Mouse (Mus musculus) liver, embryonic 12.5 days (tissue): ENCODE results near the gene Olfr1043. TPM values are rescaled to one million over a fixed set of nuclear protein-coding genes. Genes with fewer than 3 reads are reported as not detected.
"Not testable (repeated sequence)": the region's sequence is repeated elsewhere in the genome, so short reads cannot be mapped to it uniquely, and the experiment has no call there.

Experiments
- ATAC-seq: fragments of 200-750 bp; cut with Nextera tagmentation; 2 replicates; pipeline ENCODE4 v1.8.0; 2017; ENCODE audit warnings: moderate number of reproducible peaks, mild to moderate bottlenecking, moderate library complexity
- H3K27ac ChIP-seq: fragments of 300-500 bp; sonication (generic); 2 replicates; pipeline ENCODE4 v1.5.1; 2016; ENCODE audit warnings: mild to moderate bottlenecking
- H3K27me3 ChIP-seq: fragments of 300-500 bp; sonication (generic); replicated peaks from 2 replicates; pipeline ENCODE4 v1.6.1; 2016; ENCODE audit warnings: mild to moderate bottlenecking, moderate library complexity
- H3K36me3 ChIP-seq: fragments of 300-500 bp; sonication (generic); 2 replicates; pipeline ENCODE4 v1.6.1; 2016; ENCODE audit warnings: mild to moderate bottlenecking, moderate library complexity
- H3K4me1 ChIP-seq: fragments of 300-500 bp; sonication (generic); 2 replicates; pipeline ENCODE4 v1.6.1; 2016
- H3K4me2 ChIP-seq: fragments of 300-500 bp; sonication (generic); 2 replicates; pipeline ENCODE4 v1.6.1; 2016; ENCODE audit warnings: mild to moderate bottlenecking, moderate library complexity
- H3K4me3 ChIP-seq: fragments of 300-500 bp; sonication (generic); 2 replicates; pipeline ENCODE4 v1.5.1; 2016; ENCODE audit warnings: mild to moderate bottlenecking, moderate library complexity
- H3K9ac ChIP-seq: fragments of 300-500 bp; sonication (generic); 2 replicates; pipeline ENCODE4 v1.6.1; 2016; ENCODE audit warnings: mild to moderate bottlenecking, moderate library complexity
- H3K9me3 ChIP-seq: fragments of 300-500 bp; sonication (generic); replicated peaks from 2 replicates; pipeline ENCODE4 v1.6.1; 2016; ENCODE audit warnings: mild to moderate bottlenecking, moderate library complexity
- WGBS: fragments of 180-500 bp; shearing (Covaris S2); methylation state at CpG from one replicate; pipeline ENCODE4 v1.1.7; 2016; ENCODE audit not compliant: insufficient replicate concordance; 5-methylcytosine and 5-hydroxymethylcytosine counted together
- polyA plus RNA-seq: library from polyadenylated mRNA; unstranded; fragments of >200 nt; fragmentation: Nextera tagmentation; extraction: Ambion mirVana; gene quantifications from 2 replicates; pipeline ENCODE4 v1.2.1, GENCODE M21; 2016

The Olfr1043 gene
- not detected in 2 replicates for polyA plus RNA-seq

- no peak for ATAC-seq
- 78% methylated on average over 2 of the region's 2 CpGs for WGBS
- Histone ChIP-seq H3K4me3 (no peak within 1 kb of the TSS), H3K27me3 (no peaks in the 10 kb centered on the region), H3K9me3 (no peaks in the 10 kb centered on the region), H3K36me3 (no peaks in the 10 kb centered on the region), H3K9ac (no peak within 1 kb of the TSS), H3K4me1 (no peaks in the 10 kb centered on the region), H3K4me2 (no peak within 1 kb of the TSS), H3K27ac (no peak within 1 kb of the TSS)
Observed at GRCm38 (mm10) chr2:86167422-86167821, at the start of gene Olfr1043. Gene Olfr1043 (minus strand): TSS chr2:86167522.

- Histone ChIP-seq H3K4me2 (no peak within 1 kb of the TSS), H3K4me1 (no peaks in the 10 kb centered on the region), H3K27ac (no peak within 1 kb of the TSS), H3K4me3 (no peak within 1 kb of the TSS), H3K9me3 (no peaks in the 10 kb centered on the region), H3K36me3 (no peaks in the 10 kb centered on the region), H3K9ac (no peak within 1 kb of the TSS), H3K27me3 (no peaks in the 10 kb centered on the region)
- ATAC-seq, result no peak
Observed at GRCm38 (mm10) chr2:86202909-86203308, 35.6 kb upstream of the Olfr1043 start, which contains the start of gene Olfr1045. Gene Olfr1045 (minus strand): TSS chr2:86203009.

DNA sequence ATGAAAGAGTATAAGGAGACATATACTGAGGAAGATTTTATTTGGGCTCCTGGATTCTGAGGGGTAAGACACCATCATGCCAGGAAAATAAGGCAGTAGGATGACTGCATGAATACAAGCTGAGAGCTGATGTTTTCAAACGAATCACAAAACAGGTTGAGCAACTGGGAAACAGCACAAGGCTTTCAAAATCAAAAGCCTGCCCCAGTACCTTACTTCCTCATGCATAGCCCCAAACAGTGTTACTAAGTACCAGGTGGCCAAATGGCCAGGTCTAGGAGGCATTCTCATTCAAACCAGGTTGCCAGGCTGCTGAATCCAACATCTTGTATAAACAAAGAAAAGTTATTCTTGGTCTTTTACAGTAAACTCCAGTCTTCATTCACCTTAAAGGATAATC lies 28.5 kb upstream of the Olfr1043 start:
- Histone ChIP-seq H3K4me3 (no peak overlapping the region), H3K9ac (no peak overlapping the region), H3K9me3 (no peaks in the 10 kb centered on the region; the same call in 1 of the 2 replicates), H3K27me3 (no peaks in the 10 kb centered on the region), H3K27ac (no peak overlapping the region), H3K36me3 (no peaks in the 10 kb centered on the region), H3K4me2 (no peak overlapping the region), H3K4me1 (no peaks in the 10 kb centered on the region)
- ATAC-seq, result no peak
- WGBS, result 38% methylated on average over 1 of the region's 1 CpGs

- Histone ChIP-seq H3K4me2 (no peak within 1 kb of the TSS), H3K27ac (no peak within 1 kb of the TSS), H3K4me3 (no peak within 1 kb of the TSS), H3K27me3 (no peaks in the 10 kb centered on the region), H3K9ac (no peak within 1 kb of the TSS), H3K9me3 (no peaks in the 10 kb centered on the region), H3K36me3 (no peaks in the 10 kb centered on the region), H3K4me1 (no peaks in the 10 kb centered on the region)
- ATAC-seq, result no peak
Observed at GRCm38 (mm10) chr2:86185583-86185982, 18.3 kb upstream of the Olfr1043 start, which contains the start of gene Olfr52. Gene Olfr52 (minus strand): TSS chr2:86185683.

GRCm38 (mm10) chr2:86179950-86180349 lies 12.6 kb upstream of the Olfr1043 start:
- WGBS, result 62% methylated on average over 3 of the region's 3 CpGs
- H3K9me3 ChIP-seq, result no peaks in the 10 kb centered on the region
- no peak for ATAC-seq
- no peaks in the 10 kb centered on the region for H3K27me3 ChIP-seq
- H3K4me3 ChIP-seq, result no peak overlapping the region
- H3K36me3 ChIP-seq, result no peaks in the 10 kb centered on the region
- H3K9ac ChIP-seq, result no peak overlapping the region
- H3K27ac ChIP-seq, result no peak overlapping the region
- no peaks in the 10 kb centered on the region for H3K4me1 ChIP-seq
- no peak overlapping the region for H3K4me2 ChIP-seq

DNA sequence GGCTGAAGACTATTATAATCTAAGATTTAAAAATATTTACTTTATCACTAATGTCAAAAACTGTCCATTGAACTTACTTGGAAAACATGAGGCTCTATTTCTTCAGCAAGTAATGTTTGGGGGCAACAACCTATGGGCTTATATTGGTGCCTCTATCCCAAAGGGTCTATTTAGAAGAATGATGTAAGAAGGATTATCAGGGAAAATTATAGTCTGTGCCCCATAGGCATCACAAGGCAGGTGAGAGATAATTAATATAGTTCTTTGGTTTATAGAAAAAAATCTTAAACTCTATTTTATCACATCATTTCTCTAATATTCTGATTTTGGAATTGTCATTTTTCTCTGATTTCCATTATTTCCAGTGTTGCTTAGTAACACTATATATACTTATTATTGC lies 10.4 kb upstream of the Olfr1043 start, which contains the start of gene Olfr1044:
Olfr1044 (minus strand) TSS at position 101 of the 400 bp plus-strand sequence.
- no peak within 1 kb of the TSS for H3K27ac ChIP-seq
- no peak within 1 kb of the TSS for H3K4me3 ChIP-seq
- H3K36me3 ChIP-seq, result no peaks in the 10 kb centered on the region
- no peaks in the 10 kb centered on the region for H3K27me3 ChIP-seq
- no peaks in the 10 kb centered on the region for H3K9me3 ChIP-seq
- H3K9ac ChIP-seq, result no peak within 1 kb of the TSS
- H3K4me1 ChIP-seq, result no peaks in the 10 kb centered on the region
- no peak within 1 kb of the TSS for H3K4me2 ChIP-seq
- no peak for ATAC-seq

DNA sequence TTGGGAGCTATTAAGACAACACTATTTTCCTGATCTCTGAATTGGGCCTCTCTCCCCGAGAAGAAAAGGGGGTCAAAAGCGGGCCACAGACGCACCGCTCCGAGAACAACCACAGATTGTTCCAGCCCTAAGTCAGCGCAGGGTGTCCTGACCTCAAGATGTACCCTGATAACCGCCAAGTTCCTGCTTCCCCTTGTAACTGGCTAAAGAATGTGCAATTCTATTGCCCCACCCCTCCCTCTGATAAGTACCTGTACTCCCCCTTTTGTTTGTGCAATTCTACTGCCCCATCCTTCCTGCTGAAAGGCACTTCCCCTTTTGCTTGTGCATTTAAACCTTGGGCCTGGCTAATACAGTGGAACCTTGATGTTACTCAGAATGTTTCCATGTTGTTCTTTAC lies 8.1 kb upstream of the Olfr1043 start:
- H3K4me1 ChIP-seq, H3K9ac ChIP-seq, H3K27me3 ChIP-seq, H3K27ac ChIP-seq, H3K9me3 ChIP-seq, H3K4me2 ChIP-seq, H3K4me3 ChIP-seq, ATAC-seq, H3K36me3 ChIP-seq: not testable (repeated sequence)
- 23% methylated on average over 7 of the region's 7 CpGs for WGBS

GRCm38 (mm10) chr2:86161738-86162137 lies 5.6 kb downstream of the Olfr1043 start, which contains the start of gene Olfr1042:
Gene Olfr1042 (minus strand): TSS chr2:86161838.
- H3K27me3 ChIP-seq, result no peaks in the 10 kb centered on the region
- no peak for ATAC-seq
- H3K4me1 ChIP-seq, result no peaks in the 10 kb centered on the region

DNA sequence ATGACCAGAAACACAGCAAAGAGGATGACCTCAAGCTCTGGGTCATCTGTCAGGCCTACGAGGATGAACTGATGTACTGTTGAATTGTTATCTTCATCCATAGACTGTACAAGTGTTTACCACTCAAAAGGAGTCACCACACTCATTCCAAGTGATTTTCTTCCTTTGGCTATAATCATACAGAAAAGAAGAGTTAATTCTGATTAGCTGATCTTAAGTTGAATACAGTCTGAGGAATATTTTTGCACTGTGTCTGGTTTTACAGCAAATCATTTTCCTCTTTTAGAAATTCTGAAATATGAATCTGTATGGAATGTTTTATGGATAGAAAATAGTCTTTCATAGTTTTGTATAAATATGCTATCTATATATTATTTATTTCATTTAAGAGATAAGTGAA lies 20.7 kb downstream of the Olfr1043 start, which contains the start of gene Olfr1040:
Olfr1040 (minus strand) TSS at position 101 of the 400 bp plus-strand sequence.
- Histone ChIP-seq H3K9me3 (no peaks in the 10 kb centered on the region), H3K27me3 (no peaks in the 10 kb centered on the region), H3K4me3 (no peak within 1 kb of the TSS), H3K27ac (no peak within 1 kb of the TSS), H3K36me3 (no peaks in the 10 kb centered on the region), H3K4me2 (no peak within 1 kb of the TSS), H3K9ac (no peak within 1 kb of the TSS), H3K4me1 (no peaks in the 10 kb centered on the region)
- ATAC-seq, result no peak
- WGBS, result 68% methylated on average over 1 of the region's 1 CpGs

More at GRCm38 (mm10) chr2:86161738-86162137, 5.6 kb downstream of the Olfr1043 start, which contains the start of gene Olfr1042:
- H3K27ac ChIP-seq, result no peak within 1 kb of the TSS
- H3K36me3 ChIP-seq, result no peaks in the 10 kb centered on the region
- H3K4me2 ChIP-seq, result no peak within 1 kb of the TSS
- 61% methylated on average over 2 of the region's 2 CpGs for WGBS
- H3K4me3 ChIP-seq, result no peak within 1 kb of the TSS
- H3K9ac ChIP-seq, result no peak within 1 kb of the TSS
- no peaks in the 10 kb centered on the region for H3K9me3 ChIP-seq

DNA sequence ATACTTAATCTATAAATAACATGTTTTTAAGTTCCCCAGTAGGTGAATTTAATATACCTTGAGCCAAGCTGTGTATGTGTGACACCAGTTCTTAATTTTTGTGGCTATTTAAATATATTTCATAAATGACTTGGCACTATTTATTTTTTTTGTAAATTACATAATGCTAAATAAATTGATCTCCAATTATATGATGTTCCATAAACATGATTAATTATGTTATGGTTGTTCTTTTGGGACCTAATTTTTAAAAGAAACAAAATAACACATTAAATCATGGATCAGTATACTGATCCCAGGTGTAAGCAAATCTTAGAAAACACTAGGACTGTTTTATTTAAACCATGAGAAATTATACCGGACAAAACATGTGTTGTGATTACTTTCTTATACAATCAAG lies 31.5 kb downstream of the Olfr1043 start, which contains the start of gene Olfr1039:
Olfr1039 (minus strand) TSS at position 101 of the 400 bp plus-strand sequence.
- H3K9me3 ChIP-seq, result no peaks in the 10 kb centered on the region
- H3K27ac ChIP-seq, result no peak within 1 kb of the TSS
- WGBS, result 84% methylated on average over 1 of the region's 1 CpGs
- ATAC-seq, result no peak
- no peaks in the 10 kb centered on the region for H3K4me1 ChIP-seq
- H3K4me3 ChIP-seq, result no peak within 1 kb of the TSS
- H3K4me2 ChIP-seq, result no peak within 1 kb of the TSS
- H3K27me3 ChIP-seq, result no peaks in the 10 kb centered on the region
- no peaks in the 10 kb centered on the region for H3K36me3 ChIP-seq
- no peak within 1 kb of the TSS for H3K9ac ChIP-seq

Other genes starting within 250 kb of the Olfr1043 start
- not detected in 2 replicates for gene Olfr1026, start 246.0 kb downstream of the Olfr1043 start, polyA plus RNA-seq
- not detected in 2 replicates for gene Olfr1028, start 217.1 kb downstream of the Olfr1043 start, polyA plus RNA-seq
- gene Olfr1029, start 193.6 kb downstream of the Olfr1043 start, polyA plus RNA-seq, result not detected in 2 replicates
- not detected in 2 replicates for gene Olfr1030, start 188.2 kb downstream of the Olfr1043 start, polyA plus RNA-seq
- not detected in 2 replicates for gene Olfr1031, start 177.2 kb downstream of the Olfr1043 start, polyA plus RNA-seq
- not detected in 2 replicates for gene Olfr1032, start 162.0 kb downstream of the Olfr1043 start, polyA plus RNA-seq
- 0.07 and 0.51 TPM in 2 replicates for gene Olfr1033, start 146.9 kb downstream of the Olfr1043 start, polyA plus RNA-seq
- gene Olfr1034, start 121.7 kb downstream of the Olfr1043 start, polyA plus RNA-seq, result not detected in 2 replicates
- not detected in 2 replicates for gene Olfr1036, start 93.5 kb downstream of the Olfr1043 start, polyA plus RNA-seq
- not detected in 2 replicates for gene Olfr1037, start 80.1 kb downstream of the Olfr1043 start, polyA plus RNA-seq
- gene Olfr1039, start 31.6 kb downstream of the Olfr1043 start, polyA plus RNA-seq, result not detected in 2 replicates
- not detected in 2 replicates for gene Olfr1040, start 20.8 kb downstream of the Olfr1043 start, polyA plus RNA-seq
- gene Olfr1042, start 5.7 kb downstream of the Olfr1043 start, polyA plus RNA-seq, result not detected in 2 replicates
- gene Olfr1044, start 10.3 kb upstream of the Olfr1043 start, polyA plus RNA-seq, result not detected in 2 replicates
- not detected in 2 replicates for gene Olfr52, start 18.2 kb upstream of the Olfr1043 start, polyA plus RNA-seq
- not detected in 2 replicates for gene Olfr1045, start 35.5 kb upstream of the Olfr1043 start, polyA plus RNA-seq
- not detected in 2 replicates for gene Olfr1046, start 51.8 kb upstream of the Olfr1043 start, polyA plus RNA-seq
- gene Olfr1047, start 63.9 kb upstream of the Olfr1043 start, polyA plus RNA-seq, result not detected in 2 replicates
- gene Olfr1048, start 72.8 kb upstream of the Olfr1043 start, polyA plus RNA-seq, result not detected in 2 replicates
- not detected in 2 replicates for gene Olfr1049, start 90.8 kb upstream of the Olfr1043 start, polyA plus RNA-seq
- not detected in 2 replicates for gene Olfr1051, start 111.6 kb upstream of the Olfr1043 start, polyA plus RNA-seq
- gene Olfr1052, start 124.9 kb upstream of the Olfr1043 start, polyA plus RNA-seq, result not detected in 2 replicates
- not detected in 2 replicates for gene Olfr1053, start 147.8 kb upstream of the Olfr1043 start, polyA plus RNA-seq
- not detected in 2 replicates for gene Olfr1054, start 167.9 kb upstream of the Olfr1043 start, polyA plus RNA-seq
- gene Olfr1055, start 182.8 kb upstream of the Olfr1043 start, polyA plus RNA-seq, result not detected in 2 replicates
- gene Olfr1056, start 194.9 kb upstream of the Olfr1043 start, polyA plus RNA-seq, result not detected in 2 replicates
- not detected in 2 replicates for gene Olfr1057, start 210.9 kb upstream of the Olfr1043 start, polyA plus RNA-seq
- not detected in 2 replicates for gene Olfr1058, start 221.0 kb upstream of the Olfr1043 start, polyA plus RNA-seq
- gene Olfr1061, start 246.5 kb upstream of the Olfr1043 start, polyA plus RNA-seq, result not detected in 2 replicates